ENCODE assay signal across 8 mouse cellular contexts in genomic region chr17:29513044-29513730, GRCm38 (mm10). TPM values are rescaled to one million over a fixed set of nuclear protein-coding genes. Genes with fewer than 3 reads are reported as not detected.
DNase-seq lines count a peak whose midpoint lies in the region; ATAC-seq and TF ChIP-seq lines count a peak whose summit lies in the region.
"Had no signal": no experiment of that assay in that cellular context is flagged by ENCODE, and none has a peak within 500 bp of the region (broad histone marks: within the 10 kb centered on the region; RNA-seq: fewer than 3 reads in every experiment).

No protein-coding gene starts in this region.

- WGBS in forebrain, embryonic 14.5 days: 44% methylated on average over 13 of the region's 13 CpGs
- 38% methylated on average over 13 of the region's 13 CpGs for WGBS in hindbrain, embryonic 11.5 days
- WGBS in limb, embryonic 14.5 days: 46% methylated on average over 13 of the region's 13 CpGs
- WGBS in midbrain, postnatal 0 days: 43% methylated on average over 13 of the region's 13 CpGs

- no peaks in the 10 kb centered on the region for H3K27me3 ChIP-seq in ES-Bruce4 (ENCODE audit: control insufficient read depth, insufficient read depth, low read length, poor library complexity, severe bottlenecking)
- H3K27me3 ChIP-seq in forebrain, embryonic 14.5 days (replicated peaks; ENCODE audit: control insufficient read depth, insufficient read depth, low read length): no peaks in the 10 kb centered on the region
- H3K27me3 ChIP-seq in hindbrain, embryonic 11.5 days (ENCODE audit: control insufficient read depth, insufficient read depth, low read length): no peaks in the 10 kb centered on the region
- H3K27me3 ChIP-seq in limb, embryonic 14.5 days (ENCODE audit: control insufficient read depth, insufficient read depth, low read length): no peaks in the 10 kb centered on the region
- H3K27me3 ChIP-seq in midbrain, postnatal 0 days (ENCODE audit: insufficient read depth, low read length): no peaks in the 10 kb centered on the region

- H3K4me3 ChIP-seq in ES-Bruce4 (ENCODE audit: low read depth, low read length): no peak overlapping the region
- H3K4me3 ChIP-seq in forebrain, embryonic 14.5 days (ENCODE audit: low read depth, low read length): no peak overlapping the region
- H3K4me3 ChIP-seq in hindbrain, embryonic 11.5 days (ENCODE audit: low read depth, low read length): no peak overlapping the region
- H3K4me3 ChIP-seq in limb, embryonic 14.5 days (replicated peaks; ENCODE audit: low read length): no peak overlapping the region
- H3K4me3 ChIP-seq in midbrain, postnatal 0 days (ENCODE audit: low read depth, low read length): no peak overlapping the region

- TF ChIP-seq EP300 in ES-Bruce4 (IDR thresholded peaks at IDR 0.05; ENCODE audit: insufficient read depth, low read depth, low read length): peak; percentile 59; the same call in 1 of the 2 replicates

- H3K27ac ChIP-seq in ES-Bruce4 (ENCODE audit: insufficient read depth, low read length): no peak overlapping the region
- H3K27ac ChIP-seq in forebrain, embryonic 14.5 days (ENCODE audit: low read depth, low read length): no peak overlapping the region
- no peak overlapping the region for H3K27ac ChIP-seq in hindbrain, embryonic 11.5 days (ENCODE audit: low read depth, low read length)
- H3K27ac ChIP-seq in limb, embryonic 14.5 days (replicated peaks; ENCODE audit: low read depth, low read length): no peak overlapping the region
- no peak overlapping the region for H3K27ac ChIP-seq in midbrain, postnatal 0 days (ENCODE audit: low read depth, low read length)
- H3K27ac ChIP-seq: macrophage had no signal

- H3K4me1 ChIP-seq in ES-Bruce4 (ENCODE audit: control insufficient read depth, insufficient read depth, low read length): peaks cover 8% of the 10 kb centered on the region
- no peaks in the 10 kb centered on the region for H3K4me1 ChIP-seq in forebrain, embryonic 14.5 days (ENCODE audit: control insufficient read depth, insufficient read depth, low read length)
- H3K4me1 ChIP-seq in hindbrain, embryonic 11.5 days (replicated peaks; ENCODE audit: control insufficient read depth, insufficient read depth, low read length): no peaks in the 10 kb centered on the region
- no peaks in the 10 kb centered on the region for H3K4me1 ChIP-seq in limb, embryonic 14.5 days (ENCODE audit: control insufficient read depth, insufficient read depth, low read length)
- H3K4me1 ChIP-seq in midbrain, postnatal 0 days (ENCODE audit: insufficient read depth, low read length): no peaks in the 10 kb centered on the region

- peak; percentile 53 for DNase-seq in forebrain, embryonic 14.5 days (ENCODE audit: low spot score)
- DNase-seq in hindbrain, embryonic 11.5 days (ENCODE audit: low spot score): peak; percentile 64
- DNase-seq in limb, embryonic 14.5 days (ENCODE audit: low spot score): peak; percentile 44
- DNase-seq in midbrain, postnatal 0 days (ENCODE audit: low spot score): peak; percentile 64
- peak; percentile 52 to 70 for DNase-seq in thymus, postnatal 10 days (ENCODE audit: low spot score in 2 of 2)

- peak; percentile 91 for TF ChIP-seq CTCF in ES-Bruce4 (IDR thresholded peaks at IDR 0.05; ENCODE audit: low read depth, low read length)
- peak; percentile 76 for TF ChIP-seq CTCF in midbrain, postnatal 0 days (IDR thresholded peaks at IDR 0.05)

- no peak overlapping the region for H3K9ac ChIP-seq in ES-Bruce4 (ENCODE audit: low read depth, poor library complexity, severe bottlenecking)
- H3K9ac ChIP-seq in forebrain, embryonic 14.5 days (ENCODE audit: low read length): no peak overlapping the region
- H3K9ac ChIP-seq in hindbrain, embryonic 11.5 days (ENCODE audit: low read depth, low read length): no peak overlapping the region
- no peak overlapping the region for H3K9ac ChIP-seq in limb, embryonic 14.5 days (ENCODE audit: low read depth, low read length, severe bottlenecking)
- no peak overlapping the region for H3K9ac ChIP-seq in midbrain, postnatal 0 days (replicated peaks; ENCODE audit: low read length, poor library complexity, severe bottlenecking)

- H3K9me3 ChIP-seq in ES-Bruce4 (replicated peaks; ENCODE audit: control insufficient read depth, insufficient read depth, low read length, poor library complexity, severe bottlenecking): no peaks in the 10 kb centered on the region
- no peaks in the 10 kb centered on the region for H3K9me3 ChIP-seq in forebrain, embryonic 14.5 days (replicated peaks; ENCODE audit: control insufficient read depth, low read length)
- no peaks in the 10 kb centered on the region for H3K9me3 ChIP-seq in hindbrain, embryonic 11.5 days (ENCODE audit: control insufficient read depth, low read length)
- no peaks in the 10 kb centered on the region for H3K9me3 ChIP-seq in limb, embryonic 14.5 days (ENCODE audit: control insufficient read depth, low read length)
- no peaks in the 10 kb centered on the region for H3K9me3 ChIP-seq in midbrain, postnatal 0 days (ENCODE audit: low read length)

- no peak overlapping the region for H3K4me2 ChIP-seq in forebrain, embryonic 14.5 days (ENCODE audit: low read length)
- no peak overlapping the region for H3K4me2 ChIP-seq in hindbrain, embryonic 11.5 days (replicated peaks; ENCODE audit: low read depth, low read length)
- no peak overlapping the region for H3K4me2 ChIP-seq in limb, embryonic 14.5 days (replicated peaks; ENCODE audit: low read depth, low read length, severe bottlenecking)
- H3K4me2 ChIP-seq in midbrain, postnatal 0 days (ENCODE audit: low read depth, low read length, poor library complexity, severe bottlenecking): no peak overlapping the region

- no peak for TF ChIP-seq POLR2A in ES-Bruce4 (IDR thresholded peaks at IDR 0.05; ENCODE audit: insufficient read depth, low read length)
- no peak for TF ChIP-seq POLR2A in limb, embryonic 14.5 days (IDR thresholded peaks at IDR 0.05; ENCODE audit: borderline replicate concordance, extremely low read depth, insufficient read depth, insufficient read length)

- H3K36me3 ChIP-seq in ES-Bruce4 (ENCODE audit: control insufficient read depth, insufficient read depth, low read length, poor library complexity, severe bottlenecking): no peaks in the 10 kb centered on the region
- H3K36me3 ChIP-seq in forebrain, embryonic 14.5 days (ENCODE audit: control insufficient read depth, insufficient read depth, low read length): no peaks in the 10 kb centered on the region
- H3K36me3 ChIP-seq in hindbrain, embryonic 11.5 days (ENCODE audit: control insufficient read depth, insufficient read depth, low read length): no peaks in the 10 kb centered on the region
- H3K36me3 ChIP-seq in limb, embryonic 14.5 days (ENCODE audit: control insufficient read depth, insufficient read depth, low read length): no peaks in the 10 kb centered on the region
- H3K36me3 ChIP-seq in midbrain, postnatal 0 days (ENCODE audit: insufficient read depth, low read length): no peaks in the 10 kb centered on the region

- ATAC-seq in activated CD4-positive, CD25-positive, alpha-beta regulatory T cell, adult 4 months: peak; percentile 52
- 0 out of 2 replicates have a peak, but pooled peaks have one; percentile 20 for ATAC-seq in forebrain, embryonic 14.5 days
- no peak for ATAC-seq in hindbrain, embryonic 11.5 days (ENCODE audit: low FRiP score)
- 0 out of 2 replicates have a peak, but pooled peaks have one; percentile 60 for ATAC-seq in limb, embryonic 14.5 days (ENCODE audit: low FRiP score, low read depth)
- ATAC-seq in midbrain, postnatal 0 days (ENCODE audit: low FRiP score): 0 out of 2 replicates have a peak, but pooled peaks have one; percentile 5

RNA-seq across cellular contexts. Expression of gene Pim1, which starts 22.6 kb away (rescaled TPM):
- 348 and 350 TPM in 2 replicates for polyA plus RNA-seq in ES-Bruce4 (2011; ENCODE audit: insufficient read depth, insufficient read length, low read depth, missing spikeins)
- 100 to 1,000 TPM; 291 to 376 TPM for polyA plus RNA-seq in activated CD4-positive, CD25-positive, alpha-beta regulatory T cell, adult 4 months (2017; shearing (Covaris generic))
- 11.4 and 15.7 TPM in 2 replicates for polyA plus RNA-seq in forebrain, embryonic 14.5 days (2014; fragmentation: Nextera tagmentation; extraction: Ambion mirVana)
- 16.8 and 18.1 TPM in 2 replicates for polyA plus RNA-seq in hindbrain, embryonic 11.5 days (2014; fragmentation: Nextera tagmentation; extraction: Ambion mirVana)
- 18.4 and 23.3 TPM in 2 replicates for polyA plus RNA-seq in limb, embryonic 14.5 days (2012; rRNA removed)
- 15.7 TPM in 2 replicates for polyA plus RNA-seq in limb, embryonic 14.5 days (2014; fragmentation: Nextera tagmentation; extraction: Ambion mirVana)
- total RNA-seq in midbrain, postnatal 0 days (2014; rRNA removed): 8.3 and 10.9 TPM in 2 replicates
- polyA plus RNA-seq in midbrain, postnatal 0 days (2015; fragmentation: Nextera tagmentation; extraction: Ambion mirVana): 10.6 and 12.7 TPM in 2 replicates

RNA-seq across cellular contexts. Expression of gene Gm17657, which starts 36.3 kb away (rescaled TPM):
- polyA plus RNA-seq in ES-Bruce4 (2011; ENCODE audit: insufficient read depth, insufficient read length, low read depth, missing spikeins): 1.6 and 2.4 TPM in 2 replicates
- under 1 TPM in 1 of 2 experiments, not detected in 1; 0.29 TPM for polyA plus RNA-seq in activated CD4-positive, CD25-positive, alpha-beta regulatory T cell, adult 4 months (2017; shearing (Covaris generic))
- not detected in 2 replicates for polyA plus RNA-seq in forebrain, embryonic 14.5 days (2014; fragmentation: Nextera tagmentation; extraction: Ambion mirVana)
- polyA plus RNA-seq in hindbrain, embryonic 11.5 days (2014; fragmentation: Nextera tagmentation; extraction: Ambion mirVana): not detected in 2 replicates
- polyA plus RNA-seq in limb, embryonic 14.5 days (2012; rRNA removed): 0.04 TPM in 1 of 2 replicates, not detected in the other
- not detected in 2 replicates for polyA plus RNA-seq in limb, embryonic 14.5 days (2014; fragmentation: Nextera tagmentation; extraction: Ambion mirVana)
- total RNA-seq in midbrain, postnatal 0 days (2014; rRNA removed): not detected in 2 replicates
- not detected in 2 replicates for polyA plus RNA-seq in midbrain, postnatal 0 days (2015; fragmentation: Nextera tagmentation; extraction: Ambion mirVana)
- polyA plus RNA-seq: macrophage had no signal

RNA-seq across cellular contexts. Expression of gene Tbc1d22b, which starts 36.4 kb away (rescaled TPM):
- polyA plus RNA-seq in ES-Bruce4 (2011; ENCODE audit: insufficient read depth, insufficient read length, low read depth, missing spikeins): 20.8 and 21.8 TPM in 2 replicates
- polyA plus RNA-seq in activated CD4-positive, CD25-positive, alpha-beta regulatory T cell, adult 4 months (2017; shearing (Covaris generic)): 10 to 100 TPM; 11.5 to 14.2 TPM
- 18.4 and 21.3 TPM in 2 replicates for polyA plus RNA-seq in forebrain, embryonic 14.5 days (2014; fragmentation: Nextera tagmentation; extraction: Ambion mirVana)
- 15.3 and 17.2 TPM in 2 replicates for polyA plus RNA-seq in hindbrain, embryonic 11.5 days (2014; fragmentation: Nextera tagmentation; extraction: Ambion mirVana)
- 24.0 and 27.2 TPM in 2 replicates for polyA plus RNA-seq in limb, embryonic 14.5 days (2012; rRNA removed)
- polyA plus RNA-seq in limb, embryonic 14.5 days (2014; fragmentation: Nextera tagmentation; extraction: Ambion mirVana): 15.2 and 15.7 TPM in 2 replicates
- total RNA-seq in midbrain, postnatal 0 days (2014; rRNA removed): 47.3 and 52.0 TPM in 2 replicates
- polyA plus RNA-seq in midbrain, postnatal 0 days (2015; fragmentation: Nextera tagmentation; extraction: Ambion mirVana): 30.7 and 31.7 TPM in 2 replicates

RNA-seq across cellular contexts. Expression of gene Tmem217, which starts 39.0 kb away (rescaled TPM):
- polyA plus RNA-seq in ES-Bruce4 (2011; ENCODE audit: insufficient read depth, insufficient read length, low read depth, missing spikeins): not detected in 2 replicates
- polyA plus RNA-seq in activated CD4-positive, CD25-positive, alpha-beta regulatory T cell, adult 4 months (2017; shearing (Covaris generic)): 1 to 10 TPM in 1 of 2 experiments, under 1 TPM in 1; 0.57 to 2.0 TPM
- 0.25 TPM in 1 of 2 replicates, not detected in the other for polyA plus RNA-seq in forebrain, embryonic 14.5 days (2014; fragmentation: Nextera tagmentation; extraction: Ambion mirVana)
- polyA plus RNA-seq in hindbrain, embryonic 11.5 days (2014; fragmentation: Nextera tagmentation; extraction: Ambion mirVana): 0.50 and 0.60 TPM in 2 replicates
- polyA plus RNA-seq in limb, embryonic 14.5 days (2012; rRNA removed): 0.09 and 0.28 TPM in 2 replicates
- 0.40 and 0.41 TPM in 2 replicates for polyA plus RNA-seq in limb, embryonic 14.5 days (2014; fragmentation: Nextera tagmentation; extraction: Ambion mirVana)
- total RNA-seq in midbrain, postnatal 0 days (2014; rRNA removed): not detected in 2 replicates
- 0.71 and 0.84 TPM in 2 replicates for polyA plus RNA-seq in midbrain, postnatal 0 days (2015; fragmentation: Nextera tagmentation; extraction: Ambion mirVana)

Comparison
In these comparisons a context has a peak if more than half of its experiments do, and no peak if none do; other contexts are left out.
1. RNA of gene Pim1, which starts 22.6 kb away (polyA plus RNA-seq): 291 to 376 TPM in activated CD4-positive, CD25-positive, alpha-beta regulatory T cell, adult 4 months and 348 to 350 TPM in ES-Bruce4; 15.7 to 23.3 TPM in limb, embryonic 14.5 days, 16.8 to 18.1 TPM in hindbrain, embryonic 11.5 days, 11.4 to 15.7 TPM in forebrain, embryonic 14.5 days and 10.6 to 12.7 TPM in midbrain, postnatal 0 days; every median in the first group is over 10 times any median in the second.
2. Peak in every context shown above with its lines, with median percentiles within 50 percentile points of each other: DNase-seq.